Mouse (Mus musculus) testis, adult 2 months (tissue): Measurements from ENCODE around the gene Fbxo22.

Experiments
- CTCF ChIP-seq: fragments of 200-500 bp; IDR thresholded peaks from 2 replicates; pipeline ENCODE4 v1.5.1; 2012; ENCODE audit warnings: low read depth, mild to moderate bottlenecking, inconsistent platforms, low read length, moderate library complexity; ENCODE audit not compliant: control insufficient read depth, insufficient read depth, insufficient replicate concordance
- POLR2A ChIP-seq: fragments of 200-500 bp; IDR thresholded peaks from 2 replicates; pipeline ENCODE4 v1.6.1; 2012; ENCODE audit warnings: low read depth, mild to moderate bottlenecking, inconsistent platforms, low read length, moderate library complexity; ENCODE audit not compliant: control insufficient read depth

DNA sequence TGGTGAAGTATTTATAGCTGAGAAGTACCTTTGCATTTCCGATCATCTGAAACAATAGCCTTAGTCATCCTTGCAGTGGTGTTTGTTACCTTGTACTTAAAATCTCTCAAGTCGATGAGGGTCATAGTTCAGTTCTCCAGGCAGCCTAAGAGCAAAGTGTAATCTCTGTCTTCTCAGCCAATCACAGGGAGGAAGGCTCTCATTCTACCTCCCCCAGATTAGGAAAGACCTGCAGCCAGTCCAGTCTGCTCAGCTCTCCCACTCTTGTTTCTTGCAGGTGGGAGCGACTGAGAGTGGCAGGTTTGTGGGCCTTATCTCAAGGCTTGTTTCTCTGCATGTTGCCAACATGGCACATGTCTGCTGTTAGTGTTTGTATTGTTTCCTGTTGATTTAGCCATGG is 6.3 kb downstream of the Fbxo22 start:
- TF ChIP-seq CTCF, result no peak
- TF ChIP-seq POLR2A, result no peak
